Mouse (Mus musculus): ENCODE data around the gene Pak4. TPM values are rescaled to one million over a fixed set of nuclear protein-coding genes. Genes with fewer than 3 reads are reported as not detected.

The Pak4 gene
- polyA plus RNA-seq (2011; ENCODE audit: insufficient read depth, insufficient read length, low replicate concordance, missing spikeins) = 6.1 and 13.6 TPM in 2 replicates

DNA sequence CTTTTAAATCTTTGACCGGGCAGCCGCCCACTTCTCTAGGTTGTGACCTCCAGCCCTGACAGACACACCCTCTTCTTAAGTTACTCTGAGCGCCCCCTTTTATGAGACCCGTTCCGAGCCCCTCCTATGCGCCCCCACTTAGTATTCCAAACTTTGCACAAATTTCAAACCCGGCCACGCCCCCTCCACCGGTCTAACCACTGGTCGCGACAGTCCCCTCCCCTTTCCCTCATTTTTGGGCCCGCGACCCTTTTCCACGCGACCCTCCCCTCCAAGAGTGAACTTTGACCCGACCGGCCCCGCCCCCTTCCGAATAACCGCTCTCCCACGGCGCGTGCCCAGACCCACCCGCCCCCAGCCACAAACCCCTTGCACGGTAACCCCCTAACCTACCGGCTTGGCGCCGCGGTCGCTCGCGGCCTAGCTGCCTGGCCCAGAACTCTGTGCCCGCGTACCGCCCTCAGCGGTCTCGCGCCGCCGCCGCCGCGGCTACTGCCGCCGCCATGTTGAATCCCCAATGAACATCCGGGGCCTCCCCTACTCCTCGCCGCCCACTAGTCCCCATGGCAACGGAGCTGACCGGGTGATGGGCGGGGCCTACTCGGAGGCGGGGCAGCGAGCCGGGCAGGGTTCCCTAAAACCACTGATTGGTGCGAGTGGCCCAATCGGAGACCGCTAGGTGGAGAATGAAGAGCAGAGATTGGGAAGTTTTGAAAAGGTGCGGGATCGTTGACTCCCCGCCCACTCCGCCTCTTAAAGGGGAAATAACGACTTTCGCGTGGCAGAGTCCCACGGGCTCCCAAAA lies at the start of gene Pak4, which contains the start of gene Samd4b:
TSS of gene Pak4 (minus strand) at position 544 of the 805 bp plus-strand sequence.
TSS of gene Samd4b (minus strand) at position 503 of the 805 bp plus-strand sequence.
- TF ChIP-seq CTCF (IDR thresholded peaks at IDR 0.05; ENCODE audit: control insufficient read depth, insufficient read depth, low read length) = no peak
- peak; percentile 74; the same call in 1 of the 2 replicates for TF ChIP-seq POLR2A (IDR thresholded peaks at IDR 0.05; ENCODE audit: borderline replicate concordance, control insufficient read depth, low read depth, low read length)
- 1% methylated on average over 65 of the region's 66 CpGs for WGBS
- Histone ChIP-seq H3K4me1 (ENCODE audit: control insufficient read depth, insufficient read depth, low read length) (peaks cover 6% of the 10 kb centered on the region; the same call in 1 of the 2 replicates), H3K4me3 (replicated peaks; ENCODE audit: control insufficient read depth, low read depth, low read length) (peak within 1 kb of the TSS; percentile 69), H3K27ac (ENCODE audit: control insufficient read depth, insufficient read depth, low read depth, low read length, poor library complexity) (no peak within 1 kb of the TSS; the same call in 1 of the 2 replicates)

DNA sequence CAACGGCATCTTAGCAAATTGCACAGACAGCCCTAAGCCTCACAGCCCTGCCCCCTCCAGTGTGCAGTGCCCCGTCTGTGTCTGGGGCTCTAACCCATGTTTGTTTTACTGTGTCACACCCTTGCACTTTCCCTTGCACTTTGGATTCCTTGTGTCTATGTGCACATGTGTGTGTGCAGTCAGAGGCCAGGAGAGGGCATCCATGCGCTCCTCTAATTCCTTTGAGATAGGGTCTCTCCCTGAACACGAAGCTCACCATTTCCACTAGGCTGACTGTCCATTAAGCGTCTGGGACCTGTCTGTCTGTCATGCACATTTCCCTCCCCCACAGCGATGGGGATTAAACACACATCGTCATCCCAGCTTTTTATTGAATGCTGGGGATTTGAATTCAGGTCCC lies 49.0 kb upstream of the Pak4 start:
- TF ChIP-seq CTCF (IDR thresholded peaks at IDR 0.05; ENCODE audit: control insufficient read depth, insufficient read depth, low read length) (no peak), POLR2A (IDR thresholded peaks at IDR 0.05; ENCODE audit: borderline replicate concordance, control insufficient read depth, low read depth, low read length) (no peak)
- H3K27ac ChIP-seq (ENCODE audit: control insufficient read depth, insufficient read depth, low read depth, low read length, poor library complexity) = no peak overlapping the region
- WGBS = 50% methylated on average over 7 of the region's 7 CpGs
- H3K4me3 ChIP-seq (replicated peaks; ENCODE audit: control insufficient read depth, low read depth, low read length) = no peak overlapping the region
- no peaks in the 10 kb centered on the region; the same call in none of the 2 replicates for H3K4me1 ChIP-seq (ENCODE audit: control insufficient read depth, insufficient read depth, low read length)

DNA sequence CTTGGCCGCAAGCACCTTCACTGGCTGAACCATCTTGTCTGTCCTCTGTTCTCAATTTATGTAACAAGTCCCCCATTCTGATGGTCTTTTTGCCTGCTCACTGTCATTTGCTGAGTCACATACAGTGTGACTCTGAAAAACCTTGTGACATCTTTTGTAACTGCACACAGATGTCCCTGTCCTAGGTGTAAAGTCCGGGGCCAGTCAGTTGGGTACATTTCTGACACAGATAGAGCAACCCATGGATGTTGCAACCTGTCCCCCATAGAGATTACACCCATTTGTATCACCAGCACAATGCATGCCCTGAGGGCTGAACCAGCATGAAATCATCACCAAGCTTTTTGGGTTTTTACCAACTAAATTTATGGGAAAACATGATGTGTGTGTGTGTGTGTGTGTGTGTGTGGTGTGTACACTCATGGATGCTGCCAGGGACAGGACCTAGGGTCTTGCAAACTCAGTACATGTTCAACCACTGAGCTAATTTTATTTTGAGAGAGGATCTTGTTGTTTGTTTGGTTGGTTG lies 48.0 kb upstream of the Pak4 start:
- TF ChIP-seq POLR2A (IDR thresholded peaks at IDR 0.05; ENCODE audit: borderline replicate concordance, control insufficient read depth, low read depth, low read length) (no peak), CTCF (IDR thresholded peaks at IDR 0.05; ENCODE audit: control insufficient read depth, insufficient read depth, low read length) (no peak)
- H3K4me1 ChIP-seq (ENCODE audit: control insufficient read depth, insufficient read depth, low read length) = no peaks in the 10 kb centered on the region; the same call in 1 of the 2 replicates
- 56% methylated on average over 2 of the region's 2 CpGs for WGBS
- H3K27ac ChIP-seq (ENCODE audit: control insufficient read depth, insufficient read depth, low read depth, low read length, poor library complexity) = no peak overlapping the region
- H3K4me3 ChIP-seq (replicated peaks; ENCODE audit: control insufficient read depth, low read depth, low read length) = no peak overlapping the region

DNA sequence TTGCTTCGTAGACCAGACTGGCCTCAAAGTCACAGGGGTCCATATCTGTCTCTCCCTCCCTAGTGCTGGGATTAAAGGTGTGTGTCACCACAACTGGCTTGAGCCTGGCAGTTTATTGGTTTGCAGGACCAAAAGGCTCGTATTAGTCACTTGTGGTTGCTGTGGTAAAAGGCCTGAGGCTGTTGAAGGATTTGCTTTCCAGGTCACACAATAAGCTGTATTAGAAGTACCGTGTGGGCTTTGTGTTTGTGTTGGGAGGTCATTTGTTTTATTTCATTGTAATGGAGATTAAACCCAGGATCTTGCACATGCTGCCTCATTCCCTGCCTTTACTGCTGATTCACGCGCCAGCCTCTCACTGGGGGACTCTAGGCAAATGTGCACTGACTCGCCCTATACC lies 47.4 kb upstream of the Pak4 start:
- Histone ChIP-seq H3K4me1 (ENCODE audit: control insufficient read depth, insufficient read depth, low read length) (no peaks in the 10 kb centered on the region; the same call in 1 of the 2 replicates), H3K27ac (ENCODE audit: control insufficient read depth, insufficient read depth, low read depth, low read length, poor library complexity) (no peak overlapping the region), H3K4me3 (replicated peaks; ENCODE audit: control insufficient read depth, low read depth, low read length) (no peak overlapping the region)
- TF ChIP-seq CTCF (IDR thresholded peaks at IDR 0.05; ENCODE audit: control insufficient read depth, insufficient read depth, low read length) (no peak), POLR2A (IDR thresholded peaks at IDR 0.05; ENCODE audit: borderline replicate concordance, control insufficient read depth, low read depth, low read length) (no peak)
- 76% methylated on average over 6 of the region's 6 CpGs for WGBS

GRCm38 (mm10) chr7:28641546-28641945 lies 43.6 kb upstream of the Pak4 start:
- TF ChIP-seq CTCF (IDR thresholded peaks at IDR 0.05; ENCODE audit: control insufficient read depth, insufficient read depth, low read length) (no peak), POLR2A (IDR thresholded peaks at IDR 0.05; ENCODE audit: borderline replicate concordance, control insufficient read depth, low read depth, low read length) (no peak)
- WGBS = 82% methylated on average over 8 of the region's 8 CpGs
- Histone ChIP-seq H3K4me1 (ENCODE audit: control insufficient read depth, insufficient read depth, low read length) (no peaks in the 10 kb centered on the region; the same call in 1 of the 2 replicates), H3K4me3 (replicated peaks; ENCODE audit: control insufficient read depth, low read depth, low read length) (no peak overlapping the region), H3K27ac (ENCODE audit: control insufficient read depth, insufficient read depth, low read depth, low read length, poor library complexity) (no peak overlapping the region)

DNA sequence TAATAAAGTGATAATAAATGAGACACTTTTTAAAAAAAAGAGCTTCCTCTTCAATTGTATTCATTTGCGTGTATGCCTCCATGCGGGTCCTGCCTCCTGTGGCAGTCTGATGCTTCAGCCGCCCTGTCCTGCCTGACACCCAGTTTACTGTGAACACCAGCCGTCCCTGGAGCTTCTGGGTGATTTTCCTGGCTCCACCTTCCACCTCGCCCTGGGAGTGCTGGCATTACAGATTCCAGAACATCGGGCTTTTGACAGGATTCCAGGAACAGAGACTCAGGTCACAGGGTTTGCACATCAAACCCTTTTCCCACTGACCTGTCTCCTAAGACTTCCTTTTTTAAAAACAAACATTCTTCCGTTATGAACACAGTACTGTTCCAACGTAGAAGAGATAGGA lies 39.5 kb upstream of the Pak4 start:
- 19% methylated on average over 8 of the region's 8 CpGs for WGBS
- Histone ChIP-seq H3K4me3 (replicated peaks; ENCODE audit: control insufficient read depth, low read depth, low read length) (no peak overlapping the region), H3K27ac (ENCODE audit: control insufficient read depth, insufficient read depth, low read depth, low read length, poor library complexity) (no peak overlapping the region), H3K4me1 (ENCODE audit: control insufficient read depth, insufficient read depth, low read length) (no peaks in the 10 kb centered on the region)
- TF ChIP-seq POLR2A (IDR thresholded peaks at IDR 0.05; ENCODE audit: borderline replicate concordance, control insufficient read depth, low read depth, low read length) (no peak), CTCF (IDR thresholded peaks at IDR 0.05; ENCODE audit: control insufficient read depth, insufficient read depth, low read length) (no peak)

GRCm38 (mm10) chr7:28634128-28634527 lies 36.1 kb upstream of the Pak4 start:
- no peak for TF ChIP-seq CTCF (IDR thresholded peaks at IDR 0.05; ENCODE audit: control insufficient read depth, insufficient read depth, low read length)
- no peak for TF ChIP-seq POLR2A (IDR thresholded peaks at IDR 0.05; ENCODE audit: borderline replicate concordance, control insufficient read depth, low read depth, low read length)
- H3K4me1 ChIP-seq (ENCODE audit: control insufficient read depth, insufficient read depth, low read length) = no peaks in the 10 kb centered on the region
- WGBS = 13% methylated on average over 4 of the region's 4 CpGs
- no peak overlapping the region for H3K27ac ChIP-seq (ENCODE audit: control insufficient read depth, insufficient read depth, low read depth, low read length, poor library complexity)
- no peak overlapping the region for H3K4me3 ChIP-seq (replicated peaks; ENCODE audit: control insufficient read depth, low read depth, low read length)

- WGBS = 11% methylated on average over 10 of the region's 10 CpGs
- TF ChIP-seq CTCF (IDR thresholded peaks at IDR 0.05; ENCODE audit: control insufficient read depth, insufficient read depth, low read length) (no peak), POLR2A (IDR thresholded peaks at IDR 0.05; ENCODE audit: borderline replicate concordance, control insufficient read depth, low read depth, low read length) (no peak)
- Histone ChIP-seq H3K4me3 (replicated peaks; ENCODE audit: control insufficient read depth, low read depth, low read length) (no peak within 1 kb of the TSS), H3K27ac (ENCODE audit: control insufficient read depth, insufficient read depth, low read depth, low read length, poor library complexity) (no peak within 1 kb of the TSS; the same call in 1 of the 2 replicates), H3K4me1 (ENCODE audit: control insufficient read depth, insufficient read depth, low read length) (no peaks in the 10 kb centered on the region)
Observed at GRCm38 (mm10) chr7:28631073-28631472, 33.1 kb upstream of the Pak4 start, which contains the start of gene Acp7. Acp7 (minus strand) TSS chr7:28631332.

Data from bone marrow, adult 2 months (tissue).